Mouse (Mus musculus): ENCODE data around the gene Fam131c. TPM values are rescaled to one million over a fixed set of nuclear protein-coding genes. Genes with fewer than 3 reads are reported as not detected.

The Fam131c gene
- polyA plus RNA-seq, 1 experiment from 2014 or later = 3.2 TPM

- peak overlapping the region; percentile 37 for H3K4me3 ChIP-seq (ENCODE audit: low read depth, low read length)
- no peaks in the 10 kb centered on the region for H3K9me3 ChIP-seq (ENCODE audit: low read depth, low read length)
- DNase-seq = peak; percentile 59
- H3K27me3 ChIP-seq (ENCODE audit: insufficient read depth, low read length) = no peaks in the 10 kb centered on the region
- H3K9ac ChIP-seq = peak overlapping the region; percentile 48
- H3K4me2 ChIP-seq = peak overlapping the region; percentile 79
- no peak for TF ChIP-seq CTCF (IDR thresholded peaks at IDR 0.05; ENCODE audit: low read depth)
- peaks cover 8% of the 10 kb centered on the region; the same call in 1 of the 2 replicates for H3K4me1 ChIP-seq (ENCODE audit: insufficient read depth)
- H3K27ac ChIP-seq (ENCODE audit: low read depth) = peak overlapping the region; percentile 70
- peak; percentile 78 for ATAC-seq (ENCODE audit: insufficient read depth)
- no peaks in the 10 kb centered on the region for H3K36me3 ChIP-seq (ENCODE audit: insufficient read depth)
- 3% methylated on average over 36 of the region's 36 CpGs for WGBS
Observed at GRCm38 (mm10) chr4:141425484-141426479, 57.8 kb downstream of the Fam131c start.

- Histone ChIP-seq H3K27ac (ENCODE audit: low read depth) (peak overlapping the region; percentile 59; the same call in 1 of the 2 replicates), H3K4me2 (peak overlapping the region; percentile 79; the same call in 1 of the 2 replicates), H3K4me1 (ENCODE audit: insufficient read depth) (peaks cover 3% of the 10 kb centered on the region; the same call in 1 of the 2 replicates), H3K27me3 (ENCODE audit: insufficient read depth, low read length) (no peaks in the 10 kb centered on the region), H3K36me3 (ENCODE audit: insufficient read depth) (no peaks in the 10 kb centered on the region), H3K9me3 (ENCODE audit: low read depth, low read length) (no peaks in the 10 kb centered on the region), H3K4me3 (ENCODE audit: low read depth, low read length) (no peak overlapping the region), H3K9ac (no peak overlapping the region)
- no peak for TF ChIP-seq CTCF (IDR thresholded peaks at IDR 0.05; ENCODE audit: low read depth)
- ATAC-seq (ENCODE audit: insufficient read depth) (no peak), DNase-seq (peak; percentile 55)
- 46% methylated on average over 10 of the region's 10 CpGs for WGBS
Observed at GRCm38 (mm10) chr4:141426796-141427745, 59.1 kb downstream of the Fam131c start.

DNA sequence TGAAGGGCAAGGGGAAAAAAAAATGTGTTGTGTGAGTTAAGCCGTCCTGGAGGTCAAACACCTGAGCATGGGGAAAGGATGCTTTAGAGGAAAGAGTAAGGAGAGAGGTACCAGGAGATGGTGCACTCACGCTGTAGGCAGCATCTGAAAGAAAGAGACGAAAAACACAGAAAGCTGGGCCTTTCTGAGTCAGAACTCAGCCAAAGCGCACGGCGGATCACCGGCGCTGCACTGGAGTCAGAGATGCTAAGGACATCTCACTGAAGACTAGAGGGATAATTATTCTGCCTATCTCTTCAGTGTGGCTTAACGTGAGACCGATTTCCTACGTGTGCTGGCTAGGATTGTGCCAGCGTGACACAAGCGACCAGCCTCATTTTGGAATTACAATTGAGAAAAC, 59.9 kb downstream of the Fam131c start:
- 78% methylated on average over 13 of the region's 13 CpGs for WGBS
- no peak for DNase-seq
- Histone ChIP-seq H3K27ac (ENCODE audit: low read depth) (no peak overlapping the region), H3K4me1 (ENCODE audit: insufficient read depth) (peaks cover 3% of the 10 kb centered on the region; the same call in 1 of the 2 replicates), H3K4me3 (ENCODE audit: low read depth, low read length) (no peak overlapping the region), H3K4me2 (no peak overlapping the region), H3K9ac (no peak overlapping the region), H3K27me3 (ENCODE audit: insufficient read depth, low read length) (no peaks in the 10 kb centered on the region), H3K9me3 (ENCODE audit: low read depth, low read length) (no peaks in the 10 kb centered on the region), H3K36me3 (ENCODE audit: insufficient read depth) (no peaks in the 10 kb centered on the region)
- TF ChIP-seq CTCF (IDR thresholded peaks at IDR 0.05; ENCODE audit: low read depth) = no peak
- no peak for ATAC-seq (ENCODE audit: insufficient read depth)

DNA sequence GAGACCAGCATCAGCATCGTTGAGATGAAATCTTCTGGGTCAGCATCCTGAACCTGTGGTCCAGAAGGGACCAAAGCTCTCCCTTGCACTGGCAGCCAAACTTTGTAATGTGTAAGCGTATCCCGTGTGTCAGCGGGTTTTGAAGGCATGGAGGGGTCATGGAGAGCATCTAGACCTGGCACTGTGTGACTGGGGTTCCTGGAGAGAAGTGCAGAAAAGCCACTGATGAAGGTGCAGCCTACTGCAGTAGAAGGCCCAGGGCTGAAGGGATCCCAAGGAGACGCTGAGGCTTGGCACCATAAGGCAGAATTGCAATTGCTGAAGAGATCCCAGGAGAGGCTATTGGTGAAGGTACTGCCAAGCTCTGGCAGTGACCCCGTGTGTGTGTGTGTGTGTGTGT, 61.4 kb downstream of the Fam131c start:
- ATAC-seq (ENCODE audit: insufficient read depth) (no peak), DNase-seq (no peak)
- Histone ChIP-seq H3K27ac (ENCODE audit: low read depth) (no peak overlapping the region), H3K4me1 (ENCODE audit: insufficient read depth) (peaks cover 3% of the 10 kb centered on the region; the same call in 1 of the 2 replicates), H3K4me3 (ENCODE audit: low read depth, low read length) (no peak overlapping the region), H3K4me2 (no peak overlapping the region), H3K36me3 (ENCODE audit: insufficient read depth) (no peaks in the 10 kb centered on the region), H3K27me3 (ENCODE audit: insufficient read depth, low read length) (no peaks in the 10 kb centered on the region), H3K9me3 (ENCODE audit: low read depth, low read length) (no peaks in the 10 kb centered on the region), H3K9ac (no peak overlapping the region)
- no peak for TF ChIP-seq CTCF (IDR thresholded peaks at IDR 0.05; ENCODE audit: low read depth)
- WGBS = 77% methylated on average over 6 of the region's 6 CpGs

DNA sequence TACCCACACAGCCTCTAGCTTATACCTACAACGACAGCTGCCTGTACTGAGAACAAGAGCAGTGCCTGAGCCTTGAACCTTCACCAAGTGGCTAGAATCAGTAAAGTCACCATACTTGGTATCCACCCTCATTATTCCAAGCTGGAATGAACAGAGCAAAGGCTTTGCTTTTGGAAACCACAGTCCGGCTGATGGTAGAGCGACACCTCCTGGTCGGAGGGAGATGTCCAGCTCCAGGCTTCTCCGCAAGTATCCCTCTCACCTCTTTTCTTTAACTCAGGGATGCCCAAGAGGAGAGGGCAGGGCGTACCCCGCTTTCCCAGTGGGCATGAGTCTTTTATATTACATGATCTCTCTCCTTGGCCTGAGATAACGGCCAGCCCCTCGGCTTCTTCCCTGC, 61.8 kb downstream of the Fam131c start:
- H3K9me3 ChIP-seq (ENCODE audit: low read depth, low read length) = no peaks in the 10 kb centered on the region
- ATAC-seq (ENCODE audit: insufficient read depth) = no peak
- H3K27ac ChIP-seq (ENCODE audit: low read depth) = no peak overlapping the region
- no peaks in the 10 kb centered on the region for H3K36me3 ChIP-seq (ENCODE audit: insufficient read depth)
- H3K4me2 ChIP-seq = no peak overlapping the region
- H3K9ac ChIP-seq = no peak overlapping the region
- H3K4me1 ChIP-seq (ENCODE audit: insufficient read depth) = peaks cover 3% of the 10 kb centered on the region; the same call in 1 of the 2 replicates
- H3K4me3 ChIP-seq (ENCODE audit: low read depth, low read length) = no peak overlapping the region
- TF ChIP-seq CTCF (IDR thresholded peaks at IDR 0.05; ENCODE audit: low read depth) = peak; percentile 67
- 53% methylated on average over 9 of the region's 9 CpGs for WGBS
- H3K27me3 ChIP-seq (ENCODE audit: insufficient read depth, low read length) = no peaks in the 10 kb centered on the region
- DNase-seq = peak; percentile 65

DNA sequence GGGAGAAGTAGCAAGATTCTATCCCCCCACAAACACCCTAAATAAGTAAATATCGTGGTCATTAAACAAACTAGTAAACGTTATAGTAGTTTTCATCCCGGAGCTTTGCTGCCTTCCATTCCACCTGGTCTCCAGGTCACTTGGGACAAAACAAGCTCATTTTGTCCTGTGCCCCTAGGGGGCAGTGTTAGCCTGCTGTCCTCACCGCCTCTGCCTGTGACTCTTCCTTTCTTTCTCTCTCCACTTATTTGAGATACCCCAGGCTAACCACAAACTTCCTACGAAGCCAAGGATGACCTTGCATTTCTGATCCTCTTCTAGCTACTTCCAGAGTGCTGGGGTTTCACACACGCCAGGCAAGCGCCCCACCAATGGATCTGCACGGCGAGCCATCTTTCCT, 63.0 kb downstream of the Fam131c start:
- Histone ChIP-seq H3K27me3 (ENCODE audit: insufficient read depth, low read length) (no peaks in the 10 kb centered on the region), H3K4me2 (no peak overlapping the region), H3K27ac (ENCODE audit: low read depth) (no peak overlapping the region), H3K4me1 (ENCODE audit: insufficient read depth) (peaks cover 3% of the 10 kb centered on the region; the same call in 1 of the 2 replicates), H3K36me3 (ENCODE audit: insufficient read depth) (no peaks in the 10 kb centered on the region), H3K4me3 (ENCODE audit: low read depth, low read length) (no peak overlapping the region), H3K9ac (no peak overlapping the region), H3K9me3 (ENCODE audit: low read depth, low read length) (no peaks in the 10 kb centered on the region)
- 40% methylated on average over 9 of the region's 9 CpGs for WGBS
- peak; percentile 85 for TF ChIP-seq CTCF (IDR thresholded peaks at IDR 0.05; ENCODE audit: low read depth)
- ATAC-seq (ENCODE audit: insufficient read depth) = no peak
- DNase-seq = peak; percentile 83
